Mouse (Mus musculus): ENCODE measurements around the gene Flvcr2. TPM values are rescaled to one million over a fixed set of nuclear protein-coding genes. Genes with fewer than 3 reads are reported as not detected.
A peak's percentile ranks its signal among the peaks of the same experiment; 100 is the strongest.

Gene Flvcr2
- polyA plus RNA-seq, 1 experiment from 2014 or later, result 1.4 TPM

DNA sequence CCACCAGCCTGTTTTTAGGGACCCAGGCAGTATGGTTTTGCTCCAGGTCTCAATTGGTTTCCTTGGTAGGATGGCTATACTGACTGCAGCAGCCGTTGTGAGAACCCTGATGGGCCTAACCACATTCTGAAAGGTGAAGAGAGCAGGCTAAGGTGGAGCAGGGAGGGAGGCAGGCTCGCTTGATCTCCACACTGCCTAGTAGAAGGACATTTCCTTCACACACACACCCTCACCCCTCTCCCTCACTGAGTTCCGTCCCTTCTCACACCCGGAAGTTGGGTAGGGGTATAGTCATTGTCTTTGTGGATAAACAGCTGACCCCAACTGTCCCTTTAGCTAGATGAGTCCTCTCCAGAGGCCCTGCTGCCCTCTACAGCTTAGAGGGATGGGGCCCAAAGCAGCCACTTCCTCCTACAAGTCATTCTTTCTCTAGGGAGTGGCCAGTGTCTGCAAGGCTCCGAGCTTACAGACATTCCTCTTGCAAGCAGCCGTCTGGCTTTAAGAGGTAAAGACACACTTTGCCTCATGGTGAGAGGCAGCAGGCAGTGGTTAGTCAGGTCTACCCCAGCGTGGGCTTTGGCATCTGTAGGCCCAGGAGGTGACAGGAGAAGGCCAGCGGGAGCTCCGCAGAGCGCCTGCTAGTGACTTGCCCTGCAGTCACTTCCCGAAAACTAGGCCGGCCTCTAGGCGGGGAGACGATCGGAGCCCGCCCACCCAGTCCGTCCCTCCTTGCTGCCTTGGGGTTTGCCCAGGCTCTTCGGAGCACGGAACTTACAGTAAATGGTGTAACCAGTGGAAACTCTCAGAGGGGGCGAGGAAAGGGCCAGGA lies 41.1 kb upstream of the Flvcr2 start:
- ATAC-seq (ENCODE audit: insufficient number of reproducible peaks, low FRiP score, low TSS enrichment, low read depth) (peak; percentile 59; the same call in 1 of the 2 replicates), DNase-seq (ENCODE audit: low spot score) (peak; percentile 81)
- H3K4me2 ChIP-seq (ENCODE audit: low read depth, severe bottlenecking), result peak overlapping the region; percentile 40
- no peaks in the 10 kb centered on the region for H3K9me3 ChIP-seq (ENCODE audit: control insufficient read depth, low read length)
- H3K27ac ChIP-seq (replicated peaks; ENCODE audit: low read depth, low read length), result no peak overlapping the region
- H3K27me3 ChIP-seq (ENCODE audit: control insufficient read depth, insufficient read depth, low read length), result peaks cover 2% of the 10 kb centered on the region; the same call in 1 of the 2 replicates
- no peaks in the 10 kb centered on the region for H3K4me1 ChIP-seq (ENCODE audit: control insufficient read depth, insufficient read depth, low read length)
- H3K36me3 ChIP-seq (ENCODE audit: control insufficient read depth, insufficient read depth, low read length), result no peaks in the 10 kb centered on the region
- peak overlapping the region; percentile 15 for H3K4me3 ChIP-seq (ENCODE audit: low read depth, low read length)
- peak overlapping the region; percentile 44 for H3K9ac ChIP-seq (ENCODE audit: low read length)
- 8% methylated on average over 20 of the region's 20 CpGs for WGBS

DNA sequence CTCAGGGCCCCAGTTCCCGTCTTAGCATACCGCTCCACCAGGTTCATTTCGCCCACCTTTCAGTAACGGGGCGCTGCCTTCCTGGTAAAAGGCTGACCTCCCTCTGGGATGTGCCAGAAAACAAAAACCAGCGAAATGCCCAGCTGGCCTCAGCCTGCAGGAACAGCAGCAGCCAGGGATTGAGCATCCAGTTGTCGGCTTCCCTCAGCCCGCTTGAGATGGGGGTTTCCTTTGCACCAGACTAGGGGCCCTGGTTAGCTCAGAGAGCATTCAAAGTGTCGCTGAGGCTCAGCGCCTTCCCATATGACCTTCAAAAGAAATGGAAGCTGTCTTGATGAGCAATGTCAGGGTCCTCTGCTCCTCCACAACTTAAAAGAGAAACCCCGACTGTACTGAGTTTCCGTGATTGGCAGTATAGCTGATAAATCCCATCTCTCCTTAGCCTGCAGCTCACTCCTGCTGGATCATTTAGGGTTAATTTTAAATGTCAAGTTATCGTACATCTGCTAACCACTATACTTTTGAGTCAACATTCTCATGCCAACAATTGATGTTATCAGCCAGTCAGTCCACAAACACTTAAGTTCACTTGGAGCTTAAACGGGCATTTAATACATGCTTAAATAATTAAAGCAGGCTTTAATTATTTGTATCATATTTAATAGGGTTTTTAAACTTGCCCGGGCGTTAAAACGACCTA lies 40.4 kb upstream of the Flvcr2 start:
- DNase-seq (ENCODE audit: low spot score), result no peak

DNA sequence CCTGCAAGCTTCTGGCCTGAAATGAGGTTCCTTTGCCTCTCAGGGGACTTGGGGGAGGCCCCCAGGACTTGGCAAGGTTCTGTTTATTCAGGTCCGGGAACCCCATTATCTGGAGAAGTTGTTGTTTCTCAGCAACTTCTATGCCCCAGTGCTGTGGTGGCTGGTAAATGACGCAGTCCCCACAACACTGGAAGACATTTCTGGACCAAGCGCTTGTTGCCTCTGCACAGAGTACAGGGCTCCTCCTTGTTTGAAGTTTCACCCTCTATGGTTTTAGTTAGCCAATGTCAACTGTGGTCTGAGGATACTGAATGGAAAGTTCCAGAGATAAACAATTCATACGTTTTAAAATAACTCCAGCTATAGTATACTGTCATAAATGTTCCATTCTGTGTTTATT lies 39.4 kb upstream of the Flvcr2 start:
- Histone ChIP-seq H3K9ac (ENCODE audit: low read length) (no peak overlapping the region), H3K27ac (replicated peaks; ENCODE audit: low read depth, low read length) (no peak overlapping the region), H3K36me3 (ENCODE audit: control insufficient read depth, insufficient read depth, low read length) (no peaks in the 10 kb centered on the region), H3K9me3 (ENCODE audit: control insufficient read depth, low read length) (no peaks in the 10 kb centered on the region), H3K4me1 (ENCODE audit: control insufficient read depth, insufficient read depth, low read length) (no peaks in the 10 kb centered on the region), H3K27me3 (ENCODE audit: control insufficient read depth, insufficient read depth, low read length) (peaks cover 2% of the 10 kb centered on the region; the same call in 1 of the 2 replicates), H3K4me2 (ENCODE audit: low read depth, severe bottlenecking) (no peak overlapping the region), H3K4me3 (ENCODE audit: low read depth, low read length) (no peak overlapping the region)
- WGBS, result 87% methylated on average over 4 of the region's 4 CpGs
- no peak for DNase-seq (ENCODE audit: low spot score)
- no peak for ATAC-seq (ENCODE audit: insufficient number of reproducible peaks, low FRiP score, low TSS enrichment, low read depth)

More for the DNA sequence above, 40.4 kb upstream of the Flvcr2 start:
- peak overlapping the region; percentile 40 for H3K4me2 ChIP-seq (ENCODE audit: low read depth, severe bottlenecking)
- no peaks in the 10 kb centered on the region for H3K4me1 ChIP-seq (ENCODE audit: control insufficient read depth, insufficient read depth, low read length)
- no peaks in the 10 kb centered on the region for H3K9me3 ChIP-seq (ENCODE audit: control insufficient read depth, low read length)
- no peak overlapping the region for H3K27ac ChIP-seq (replicated peaks; ENCODE audit: low read depth, low read length)
- peak overlapping the region; percentile 15 for H3K4me3 ChIP-seq (ENCODE audit: low read depth, low read length)
- ATAC-seq (ENCODE audit: insufficient number of reproducible peaks, low FRiP score, low TSS enrichment, low read depth), result no peak
- H3K27me3 ChIP-seq (ENCODE audit: control insufficient read depth, insufficient read depth, low read length), result peaks cover 2% of the 10 kb centered on the region; the same call in 1 of the 2 replicates
- H3K9ac ChIP-seq (ENCODE audit: low read length), result peak overlapping the region; percentile 44
- no peaks in the 10 kb centered on the region for H3K36me3 ChIP-seq (ENCODE audit: control insufficient read depth, insufficient read depth, low read length)
- 16% methylated on average over 17 of the region's 17 CpGs for WGBS

DNA sequence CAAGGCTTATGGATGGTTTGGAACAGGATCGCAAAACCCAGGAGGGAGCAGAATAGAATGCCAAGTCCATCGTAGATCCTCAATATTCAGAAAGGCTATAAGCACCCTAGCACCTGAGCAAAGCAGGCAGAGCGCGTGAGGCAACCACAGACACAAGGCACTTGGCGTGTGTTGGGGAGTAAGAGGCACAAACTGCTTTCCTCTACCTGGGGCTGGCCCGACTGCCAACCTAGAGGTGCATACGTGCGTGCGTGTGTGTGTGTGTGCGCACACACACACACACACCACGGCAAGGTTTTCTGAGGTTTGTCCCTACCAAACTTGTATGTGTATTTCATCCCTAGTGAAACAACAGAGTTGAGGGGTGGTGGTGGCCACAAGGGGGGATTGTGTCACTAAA lies 38.9 kb upstream of the Flvcr2 start:
- Histone ChIP-seq H3K27me3 (ENCODE audit: control insufficient read depth, insufficient read depth, low read length) (peaks cover 2% of the 10 kb centered on the region; the same call in 1 of the 2 replicates), H3K4me1 (ENCODE audit: control insufficient read depth, insufficient read depth, low read length) (no peaks in the 10 kb centered on the region), H3K27ac (replicated peaks; ENCODE audit: low read depth, low read length) (no peak overlapping the region), H3K9ac (ENCODE audit: low read length) (no peak overlapping the region), H3K4me3 (ENCODE audit: low read depth, low read length) (no peak overlapping the region), H3K36me3 (ENCODE audit: control insufficient read depth, insufficient read depth, low read length) (no peaks in the 10 kb centered on the region), H3K9me3 (ENCODE audit: control insufficient read depth, low read length) (no peaks in the 10 kb centered on the region), H3K4me2 (ENCODE audit: low read depth, severe bottlenecking) (no peak overlapping the region)
- DNase-seq (ENCODE audit: low spot score), result no peak
- ATAC-seq (ENCODE audit: insufficient number of reproducible peaks, low FRiP score, low TSS enrichment, low read depth), result no peak
- 94% methylated on average over 11 of the region's 11 CpGs for WGBS

DNA sequence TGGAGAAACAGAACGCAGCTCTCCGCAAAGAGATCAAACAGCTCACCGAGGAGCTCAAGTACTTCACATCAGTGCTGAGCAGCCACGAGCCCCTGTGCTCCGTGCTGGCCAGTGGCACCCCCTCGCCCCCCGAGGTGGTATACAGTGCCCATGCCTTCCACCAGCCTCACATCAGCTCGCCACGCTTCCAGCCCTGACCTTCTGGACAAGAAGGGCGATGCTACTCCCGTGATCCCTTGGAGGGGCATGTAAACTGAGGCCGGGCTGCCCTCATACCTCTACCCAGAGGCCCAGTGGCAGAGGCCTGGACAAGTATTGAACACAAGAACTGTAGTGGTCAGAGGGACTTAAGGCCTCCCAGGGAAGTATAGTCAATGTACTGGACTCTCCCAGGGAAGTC lies 37.8 kb upstream of the Flvcr2 start:
- Histone ChIP-seq H3K4me1 (ENCODE audit: control insufficient read depth, insufficient read depth, low read length) (no peaks in the 10 kb centered on the region), H3K9ac (ENCODE audit: low read length) (no peak overlapping the region), H3K27me3 (ENCODE audit: control insufficient read depth, insufficient read depth, low read length) (peaks cover 2% of the 10 kb centered on the region; the same call in 1 of the 2 replicates), H3K27ac (replicated peaks; ENCODE audit: low read depth, low read length) (no peak overlapping the region), H3K4me3 (ENCODE audit: low read depth, low read length) (no peak overlapping the region), H3K36me3 (ENCODE audit: control insufficient read depth, insufficient read depth, low read length) (no peaks in the 10 kb centered on the region), H3K9me3 (ENCODE audit: control insufficient read depth, low read length) (no peaks in the 10 kb centered on the region), H3K4me2 (ENCODE audit: low read depth, severe bottlenecking) (no peak overlapping the region)
- no peak for DNase-seq (ENCODE audit: low spot score)
- ATAC-seq (ENCODE audit: insufficient number of reproducible peaks, low FRiP score, low TSS enrichment, low read depth), result no peak
- 86% methylated on average over 12 of the region's 12 CpGs for WGBS

DNA sequence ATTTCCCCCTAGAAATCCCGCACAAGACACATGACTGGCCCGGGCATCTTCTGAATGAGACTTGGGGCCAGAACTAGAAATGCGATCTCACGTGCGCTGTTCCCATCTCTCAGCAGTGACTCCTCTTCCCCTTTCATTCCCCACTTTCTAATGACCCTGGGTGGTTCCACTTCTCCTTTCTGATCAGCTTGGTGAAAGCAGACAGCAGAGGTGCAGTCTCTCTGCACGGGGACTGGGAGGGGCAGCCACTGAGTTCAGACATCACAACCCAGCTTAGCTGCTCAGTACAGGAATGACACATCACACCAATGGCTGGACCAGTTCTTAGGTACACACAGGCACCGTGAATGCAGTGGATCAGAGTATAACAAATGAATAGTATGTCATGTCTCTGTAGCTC lies 35.6 kb upstream of the Flvcr2 start:
- Histone ChIP-seq H3K27me3 (ENCODE audit: control insufficient read depth, insufficient read depth, low read length) (peaks cover 2% of the 10 kb centered on the region; the same call in 1 of the 2 replicates), H3K4me1 (ENCODE audit: control insufficient read depth, insufficient read depth, low read length) (no peaks in the 10 kb centered on the region), H3K4me3 (ENCODE audit: low read depth, low read length) (no peak overlapping the region), H3K9me3 (ENCODE audit: control insufficient read depth, low read length) (no peaks in the 10 kb centered on the region), H3K27ac (replicated peaks; ENCODE audit: low read depth, low read length) (no peak overlapping the region), H3K9ac (ENCODE audit: low read length) (no peak overlapping the region), H3K4me2 (ENCODE audit: low read depth, severe bottlenecking) (no peak overlapping the region), H3K36me3 (ENCODE audit: control insufficient read depth, insufficient read depth, low read length) (no peaks in the 10 kb centered on the region)
- no peak for DNase-seq (ENCODE audit: low spot score)
- ATAC-seq (ENCODE audit: insufficient number of reproducible peaks, low FRiP score, low TSS enrichment, low read depth), result no peak
- 88% methylated on average over 7 of the region's 7 CpGs for WGBS

DNA sequence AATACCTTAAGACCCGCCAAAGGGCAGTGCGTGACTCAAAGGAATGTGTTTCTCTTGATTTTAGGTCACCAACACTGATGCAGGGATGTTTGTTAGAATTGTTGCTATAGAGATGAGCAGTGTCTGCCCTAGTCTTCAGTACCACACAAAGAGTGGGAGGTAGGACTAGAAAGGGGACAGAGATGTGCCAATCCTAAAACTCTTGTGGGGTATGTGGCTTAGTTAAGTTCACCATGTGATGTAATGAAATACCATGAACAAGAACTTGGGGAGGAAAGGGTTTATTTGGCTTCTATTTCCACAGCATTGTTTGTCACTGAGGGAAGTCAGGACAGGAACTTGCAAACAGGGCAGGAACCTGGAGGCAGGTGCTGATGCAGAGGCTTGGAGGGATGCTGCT lies 33.8 kb upstream of the Flvcr2 start:
- H3K36me3 ChIP-seq (ENCODE audit: control insufficient read depth, insufficient read depth, low read length), result no peaks in the 10 kb centered on the region
- H3K4me2 ChIP-seq (ENCODE audit: low read depth, severe bottlenecking), result no peak overlapping the region
- H3K4me3 ChIP-seq (ENCODE audit: low read depth, low read length), result no peak overlapping the region
- no peak overlapping the region for H3K9ac ChIP-seq (ENCODE audit: low read length)
- H3K9me3 ChIP-seq (ENCODE audit: control insufficient read depth, low read length), result no peaks in the 10 kb centered on the region
- H3K4me1 ChIP-seq (ENCODE audit: control insufficient read depth, insufficient read depth, low read length), result no peaks in the 10 kb centered on the region
- no peaks in the 10 kb centered on the region for H3K27me3 ChIP-seq (ENCODE audit: control insufficient read depth, insufficient read depth, low read length)
- H3K27ac ChIP-seq (replicated peaks; ENCODE audit: low read depth, low read length), result no peak overlapping the region
- WGBS, result 84% methylated on average over 2 of the region's 2 CpGs
- ATAC-seq (ENCODE audit: insufficient number of reproducible peaks, low FRiP score, low TSS enrichment, low read depth) (no peak), DNase-seq (ENCODE audit: low spot score) (no peak)

DNA sequence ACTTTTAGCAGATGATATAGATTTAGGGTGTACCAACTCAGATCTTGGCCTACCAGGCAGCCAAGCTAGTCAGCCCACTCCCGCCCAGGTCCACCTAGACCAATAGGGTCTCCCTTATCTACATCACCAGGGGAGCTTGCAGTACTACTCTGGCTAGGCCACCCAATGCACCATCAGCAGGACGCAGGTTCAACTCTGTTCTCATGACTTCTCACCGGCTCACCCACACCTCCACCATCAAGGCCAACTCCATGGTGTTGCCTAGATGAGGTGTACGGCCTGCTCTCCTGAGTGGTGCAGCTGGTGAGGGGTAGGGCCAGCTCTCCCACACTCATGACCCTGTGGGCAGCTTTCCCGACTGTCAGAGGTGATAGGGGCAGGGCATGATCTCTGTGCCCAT lies 32.2 kb upstream of the Flvcr2 start:
- WGBS, result 90% methylated on average over 5 of the region's 5 CpGs
- Histone ChIP-seq H3K36me3 (ENCODE audit: control insufficient read depth, insufficient read depth, low read length) (no peaks in the 10 kb centered on the region), H3K9ac (ENCODE audit: low read length) (no peak overlapping the region), H3K9me3 (ENCODE audit: control insufficient read depth, low read length) (no peaks in the 10 kb centered on the region), H3K4me2 (ENCODE audit: low read depth, severe bottlenecking) (no peak overlapping the region), H3K4me3 (ENCODE audit: low read depth, low read length) (no peak overlapping the region), H3K27me3 (ENCODE audit: control insufficient read depth, insufficient read depth, low read length) (no peaks in the 10 kb centered on the region), H3K27ac (replicated peaks; ENCODE audit: low read depth, low read length) (no peak overlapping the region), H3K4me1 (ENCODE audit: control insufficient read depth, insufficient read depth, low read length) (no peaks in the 10 kb centered on the region)
- ATAC-seq (ENCODE audit: insufficient number of reproducible peaks, low FRiP score, low TSS enrichment, low read depth) (no peak), DNase-seq (ENCODE audit: low spot score) (no peak)
